Mouse (Mus musculus) myocyte (in vitro differentiated cells): ENCODE results near the gene Fez2.

ENCODE experiments used
- CEBPB ChIP-seq: IDR thresholded peaks from 2 replicates; pipeline ENCODE4 v1.6.1; 2011; ENCODE audit warnings: mild to moderate bottlenecking, moderate library complexity; ENCODE audit not compliant: poor library complexity, insufficient read depth, severe bottlenecking
- MAX ChIP-seq: IDR thresholded peaks from one replicate; pipeline ENCODE4 v1.6.1; 2011; ENCODE audit warnings: low read depth, mild to moderate bottlenecking, control low read depth
- MYOD1 ChIP-seq, 3 experiments: IDR thresholded peaks; one replicate each; pipeline ENCODE4 v1.6.1; 2011; ENCODE audit warnings: control low read depth in 2 of 3, low read depth in 2 of 3, mild to moderate bottlenecking in 2 of 3, moderate library complexity in 1 of 3; ENCODE audit not compliant: insufficient read length in 2 of 3, control insufficient read depth in 1 of 3
- MYOG ChIP-seq, 3 experiments: IDR thresholded peaks; one replicate each; pipeline ENCODE4 v1.6.1; 2011; ENCODE audit warnings: control low read depth in 2 of 3, low read depth in 2 of 3, mild to moderate bottlenecking in 2 of 3; ENCODE audit not compliant: insufficient read length in 2 of 3, control insufficient read depth in 1 of 3, insufficient read depth in 1 of 3
- POLR2A ChIP-seq: IDR thresholded peaks from one replicate; pipeline ENCODE4 v1.6.1; 2011; ENCODE audit warnings: low read depth, mild to moderate bottlenecking, control low read depth, moderate library complexity; ENCODE audit not compliant: insufficient read length
- TCF12 ChIP-seq: IDR thresholded peaks from one replicate; pipeline ENCODE4 v1.6.1; 2011; ENCODE audit warnings: mild to moderate bottlenecking, control low read depth; ENCODE audit not compliant: poor library complexity, insufficient read depth, severe bottlenecking
- TCF3 ChIP-seq: IDR thresholded peaks from one replicate; pipeline ENCODE4 v1.6.1; 2011; ENCODE audit warnings: low read depth, control low read depth; ENCODE audit not compliant: insufficient read length
- USF1 ChIP-seq: IDR thresholded peaks from one replicate; pipeline ENCODE4 v1.6.1; 2011; ENCODE audit warnings: low read depth, mild to moderate bottlenecking, control low read depth, moderate library complexity

GRCm38 (mm10) chr17:78453529-78453928 is 35.6 kb upstream of the Fez2 start:
- TF ChIP-seq MYOD1 (IDR thresholded peaks at IDR 0.05; ENCODE audit: control insufficient read depth in 1 of 3, insufficient read length in 2 of 3, low read depth in 2 of 3) (no peak), MYOG (IDR thresholded peaks at IDR 0.05; ENCODE audit: control insufficient read depth in 1 of 3, insufficient read depth in 1 of 3, insufficient read length in 2 of 3, low read depth in 2 of 3) (no peak), POLR2A (no peak), TCF12 (no peak), MAX (no peak), USF1 (no peak), TCF3 (no peak), CEBPB (no peak)
